Mouse (Mus musculus): Measurements from ENCODE around the gene Spdye4c.

The Spdye4c gene

DNA sequence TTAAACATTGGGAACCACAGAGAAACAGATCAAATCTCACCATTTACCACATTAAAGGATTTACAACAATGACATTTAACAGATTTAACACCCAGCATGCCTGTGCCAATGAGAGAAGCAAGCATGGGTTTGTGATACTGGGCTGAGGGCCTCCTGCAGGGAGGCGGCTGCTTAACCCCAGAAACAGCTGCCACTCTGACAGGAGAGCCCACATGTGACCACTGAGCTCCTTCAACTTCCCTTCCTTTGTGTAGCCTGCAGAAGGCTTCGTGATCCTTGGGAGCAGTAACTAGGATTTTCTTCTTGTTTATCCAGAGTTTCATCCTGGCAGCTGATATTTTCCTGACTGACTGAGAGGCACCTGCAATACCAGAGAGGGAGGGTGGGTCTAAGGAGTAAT lies 10.5 kb downstream of the Spdye4c start:
- DNase-seq (ENCODE audit: extremely low spot score, low spot score) = no peak

DNA sequence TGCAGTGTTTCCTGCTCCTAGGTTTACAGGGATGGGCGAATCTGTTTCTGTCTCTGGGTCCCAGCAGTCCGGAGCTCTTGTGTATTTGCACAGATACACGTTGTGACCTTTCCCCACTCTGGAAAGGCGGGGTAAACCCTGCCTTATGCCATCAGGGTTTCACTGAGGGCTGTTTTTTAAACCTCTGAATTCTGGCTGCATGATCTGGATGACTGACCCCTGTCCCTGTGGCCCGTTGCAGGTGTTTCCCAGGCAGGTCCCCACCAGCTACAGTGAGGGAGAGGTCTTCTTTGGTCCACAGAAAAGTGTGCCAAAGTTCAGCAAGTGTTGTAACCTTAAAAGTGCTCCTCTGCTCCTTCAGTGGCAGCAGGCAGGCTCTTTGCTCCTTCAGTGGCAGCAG lies 18.3 kb downstream of the Spdye4c start:
- no peak for DNase-seq (ENCODE audit: extremely low spot score, low spot score)

DNA sequence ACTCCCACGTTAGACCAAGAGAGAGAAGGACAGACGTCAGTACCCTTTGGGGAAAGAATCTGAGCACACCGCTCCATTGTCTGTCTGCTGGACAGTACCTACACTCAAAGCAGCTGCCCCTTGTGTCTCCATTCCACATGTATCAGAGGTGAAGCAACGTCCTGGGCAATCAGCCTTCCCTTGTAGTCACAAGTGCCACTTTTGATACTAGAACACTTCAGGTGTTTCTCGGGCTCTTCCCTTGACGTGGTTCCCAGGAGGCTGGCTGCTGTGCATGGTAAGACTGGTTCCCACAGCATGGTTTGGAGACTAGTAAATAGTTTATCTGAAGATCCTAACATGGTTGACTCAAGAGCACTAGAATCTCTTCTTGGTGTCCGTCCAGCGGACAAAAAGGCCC lies 20.2 kb downstream of the Spdye4c start:
- no peak for DNase-seq (ENCODE audit: extremely low spot score, low spot score)

DNA sequence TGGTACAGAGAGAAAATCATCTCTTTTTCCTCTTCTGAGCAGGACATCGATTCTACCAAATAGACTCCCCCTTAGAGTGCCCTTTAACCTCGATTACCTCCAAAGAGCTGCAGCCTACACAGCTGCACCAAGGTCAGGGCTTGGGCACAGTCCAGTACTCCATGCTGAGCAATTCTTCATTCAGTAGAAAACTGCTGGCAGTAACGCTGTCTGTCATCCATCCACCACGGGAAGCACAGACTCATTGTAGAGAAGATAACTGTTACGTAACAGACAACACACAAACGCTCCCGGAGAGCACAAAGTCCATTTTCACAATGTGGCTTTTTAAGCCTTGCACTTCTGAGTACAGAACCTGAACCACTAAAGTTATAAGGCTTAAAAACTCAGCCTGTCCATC lies 21.3 kb downstream of the Spdye4c start:
- no peak for DNase-seq (ENCODE audit: extremely low spot score, low spot score)

DNA sequence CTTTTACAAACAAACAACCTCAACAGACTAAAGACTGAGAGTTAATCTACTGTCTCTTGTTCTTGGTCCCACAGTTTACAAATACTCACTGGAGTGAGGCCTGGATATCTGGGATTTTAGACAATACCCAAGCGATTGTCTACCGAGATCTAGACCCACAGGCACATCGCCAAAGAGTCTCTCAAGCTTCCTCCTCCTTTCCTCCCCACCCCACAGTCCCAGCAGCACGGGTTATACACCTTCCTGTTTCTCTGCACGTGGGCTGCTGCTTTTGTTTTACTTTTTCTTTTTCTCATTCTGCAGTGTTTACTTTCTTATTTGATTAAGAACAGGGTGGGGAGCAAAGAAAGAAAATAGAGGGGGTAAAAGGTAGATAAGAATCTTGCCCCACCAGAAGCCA lies 22.4 kb downstream of the Spdye4c start:
- no peak for DNase-seq (ENCODE audit: extremely low spot score, low spot score)

DNA sequence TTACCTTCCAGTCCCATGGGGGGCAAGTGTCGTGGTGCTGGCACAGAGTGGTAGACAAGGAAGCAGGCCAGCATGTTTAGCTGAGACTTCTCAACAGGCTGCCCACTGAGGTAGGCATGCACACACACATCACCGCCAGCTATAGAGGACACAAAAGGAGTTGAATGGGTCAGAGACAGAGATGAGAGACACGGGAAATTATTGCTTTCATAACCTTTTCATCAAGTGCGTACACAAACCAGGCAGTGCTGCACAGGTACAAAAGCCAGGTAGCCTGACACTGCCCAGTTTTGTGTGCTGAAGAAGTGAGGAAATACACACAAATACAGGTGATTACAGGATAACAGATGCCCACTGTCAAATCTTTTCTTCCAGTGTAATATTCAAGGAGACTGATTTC lies 24.4 kb downstream of the Spdye4c start:
- DNase-seq (ENCODE audit: extremely low spot score, low spot score) = no peak

DNA sequence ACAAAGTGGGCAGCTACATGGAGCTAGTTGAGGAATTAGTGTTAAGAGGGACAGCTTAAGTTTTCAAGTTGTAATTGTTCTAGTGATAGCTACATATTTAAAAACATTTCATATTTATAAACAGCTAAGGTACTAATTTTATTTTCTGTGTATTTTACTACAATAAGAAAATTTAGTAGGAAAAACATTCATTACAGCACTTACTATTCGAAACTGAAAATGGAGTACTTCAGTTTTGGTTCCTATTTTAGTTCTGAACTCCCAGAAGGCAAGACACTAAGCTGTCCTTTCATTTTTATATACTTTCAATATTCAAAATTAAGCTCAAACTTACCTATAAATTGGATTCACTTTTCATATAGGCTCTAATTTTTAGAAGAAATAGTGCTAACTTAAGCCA lies 29.6 kb downstream of the Spdye4c start:
- no peak for DNase-seq (ENCODE audit: extremely low spot score, low spot score)

Measured in neural tube, embryonic 10.5 days (tissue).